Mouse (Mus musculus): ENCODE measurements at regions not wholly inside any gene's neighbourhood (a gene's known extent, or its start where the extent isn't known, plus 50 kb on each side); places are given as distances from the start of the nearest gene placed in this dataset.

- no peak for TF ChIP-seq CTCF (IDR thresholded peaks at IDR 0.05; ENCODE audit: low read depth)
- no peak for TF ChIP-seq EP300 (IDR thresholded peaks at IDR 0.05; ENCODE audit: low read depth)
Observed at GRCm38 (mm10) chr17:45258007-45258406, 175.5 kb downstream of the Cdc5l start.
